Mouse (Mus musculus) CH12F3 (cell line): ENCODE measurements around the gene Ipo13.

ENCODE experiments used
- in situ Hi-C: fragments of 300-500 bp; cut with MboI; formaldehyde crosslinking; loops from 2 replicates; pipeline ENCODE4 v1.14.3; 2020; ENCODE audit warnings: low sequenced_read_pairs

Gene Ipo13

GRCm38 (mm10) chr4:117914591-117915442, at the start of gene Ipo13:
TSS of gene Ipo13 (minus strand) at chr4:117914999.
- in situ Hi-C loops = no loop called here

- in situ Hi-C loops = no loop called here
Measured at GRCm38 (mm10) chr4:117957492-117957891, 42.7 kb upstream of the Ipo13 start.

DNA sequence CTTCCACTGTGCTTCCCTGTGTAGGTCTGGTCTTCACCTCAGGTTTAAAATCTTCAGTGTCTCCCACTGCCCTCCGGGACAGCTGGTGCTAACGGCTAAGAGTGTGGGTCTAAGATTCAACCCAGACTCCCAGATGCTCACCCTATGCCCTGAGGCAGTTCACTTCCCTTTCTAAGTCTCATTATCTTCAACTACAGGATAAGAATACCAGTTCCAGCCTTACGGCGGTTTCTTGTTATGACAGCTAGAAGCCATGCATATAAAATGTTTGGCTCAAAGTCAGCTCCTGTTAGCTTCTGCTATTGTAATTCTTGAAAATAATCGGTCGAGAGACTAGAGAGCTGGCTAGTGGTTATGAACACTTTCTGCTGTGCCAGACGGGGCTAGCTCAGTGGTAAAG, 32.7 kb upstream of the Ipo13 start:
- in situ Hi-C loops = loop anchor here (25.0 kb wide), 1 partner anchor 340 kb away; the partner anchor contains the start of gene Ptprf

GRCm38 (mm10) chr4:117946639-117947305, 32.0 kb upstream of the Ipo13 start:
- in situ Hi-C loops = loop anchor here (25.0 kb wide), 1 partner anchor 341 kb away; the partner anchor contains the start of gene Ptprf

GRCm38 (mm10) chr4:117943317-117943716, 28.5 kb upstream of the Ipo13 start:
- in situ Hi-C loops = loop anchor here (25.0 kb wide), 1 partner anchor 344 kb away; the partner anchor contains the start of gene Ptprf

DNA sequence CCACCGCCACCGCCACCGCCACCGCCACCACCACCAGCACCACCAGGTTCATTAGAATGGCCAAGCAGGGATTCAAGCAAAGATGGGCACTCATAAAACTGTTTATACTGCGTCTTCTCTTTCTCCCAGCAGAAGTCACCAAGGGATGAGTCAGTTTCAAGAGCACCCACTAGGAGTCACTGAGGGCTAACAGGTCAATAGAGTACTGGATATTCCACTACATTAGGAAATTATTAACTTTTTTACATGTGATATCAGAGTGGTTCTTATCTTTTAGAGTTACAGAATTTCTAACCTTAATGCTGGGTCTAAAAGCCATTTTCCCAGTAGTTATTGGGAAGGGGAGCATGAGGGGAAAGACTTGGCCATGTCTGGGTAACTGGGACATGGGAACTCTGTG, 22.2 kb upstream of the Ipo13 start:
- in situ Hi-C loops = loop anchor here (25.0 kb wide), 1 partner anchor 350 kb away; the partner anchor contains the start of gene Ptprf

DNA sequence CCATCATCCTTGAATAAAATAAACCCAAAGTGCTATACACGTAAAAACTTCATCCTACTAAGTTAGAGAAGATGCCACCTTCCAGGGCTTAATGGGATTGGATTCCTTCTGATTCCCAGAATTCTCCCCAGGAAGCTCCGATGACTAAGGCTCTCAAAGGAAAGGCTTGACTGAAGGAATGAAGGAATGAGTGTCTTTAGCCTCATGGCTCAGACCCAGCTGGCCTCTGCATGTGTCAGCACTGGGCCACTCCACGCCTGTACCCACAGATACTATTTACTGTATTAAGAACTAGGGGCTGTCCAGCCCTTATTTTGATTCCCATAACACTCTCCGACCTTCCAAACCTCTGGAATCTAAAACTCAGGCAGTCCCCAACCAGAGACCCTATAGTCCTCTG, 19.3 kb upstream of the Ipo13 start:
- in situ Hi-C loops = loop anchor here (25.0 kb wide), 1 partner anchor 353 kb away; the partner anchor contains the start of gene Ptprf

- in situ Hi-C loops = loop anchor here (25.0 kb wide), 1 partner anchor 354 kb away; the partner anchor contains the start of gene Ptprf
Measured at GRCm38 (mm10) chr4:117933248-117933647, 18.4 kb upstream of the Ipo13 start.

DNA sequence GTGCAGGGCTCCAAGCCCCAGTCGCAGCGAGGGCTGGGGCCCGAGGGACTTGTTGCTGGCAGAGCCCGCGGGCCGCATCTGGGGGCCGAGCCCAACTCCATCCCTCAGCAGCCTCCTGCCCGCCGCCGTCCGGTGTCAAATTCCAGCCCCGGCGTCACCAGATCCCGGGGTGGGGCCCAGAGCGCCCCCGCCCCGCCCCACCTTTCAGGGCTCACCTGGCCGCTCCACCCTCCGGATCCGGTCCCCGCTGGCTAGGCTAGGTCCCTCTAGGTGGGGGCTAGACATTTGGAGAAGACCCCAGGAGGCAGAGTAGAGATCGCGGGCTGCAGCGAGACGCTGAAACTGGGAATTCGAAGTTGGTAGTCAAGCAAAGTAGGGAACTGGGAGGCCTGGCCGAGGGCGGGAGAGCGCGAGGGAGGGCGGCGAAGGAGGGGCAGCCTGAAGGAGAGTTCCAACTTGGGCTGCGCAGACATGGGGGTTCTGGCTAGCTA, 14.6 kb upstream of the Ipo13 start, which contains the start of gene Artn:
Artn (minus strand) TSS at position 373 of the 491 bp plus-strand sequence.
- in situ Hi-C loops = loop anchor here (5.0 to 25.0 kb wide), 2 partner anchors 153 to 358 kb away; partner anchors contain the start of gene Ptprf

DNA sequence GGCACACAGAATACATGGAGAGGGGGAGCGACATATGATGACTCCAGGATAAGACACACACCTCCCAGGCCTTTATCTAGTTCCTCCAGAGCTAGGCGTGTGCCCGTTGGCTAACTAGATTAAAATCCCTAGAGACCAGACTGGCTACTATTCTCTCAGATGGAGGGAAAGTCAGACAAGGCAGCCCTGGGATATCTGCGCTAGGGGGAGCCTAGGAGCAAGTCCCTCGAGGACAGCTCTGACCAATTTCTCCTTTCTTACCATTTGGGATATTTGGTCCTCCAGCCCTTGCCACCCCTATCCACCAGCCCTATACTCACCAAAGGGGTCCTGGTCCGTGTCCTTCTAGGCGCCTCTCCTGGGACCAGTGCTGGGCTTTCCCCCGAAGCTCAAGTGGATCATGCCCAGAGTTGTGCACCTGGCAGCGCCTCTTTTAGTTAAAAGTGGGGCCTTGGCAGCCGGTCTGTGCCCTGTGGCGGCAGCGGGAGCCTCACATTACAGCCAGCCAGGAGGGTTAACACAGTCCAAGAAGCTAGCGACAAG, 14.0 kb upstream of the Ipo13 start:
- in situ Hi-C loops = loop anchor here (5.0 to 25.0 kb wide), 2 partner anchors 154 to 359 kb away; partner anchors contain the start of gene Ptprf

DNA sequence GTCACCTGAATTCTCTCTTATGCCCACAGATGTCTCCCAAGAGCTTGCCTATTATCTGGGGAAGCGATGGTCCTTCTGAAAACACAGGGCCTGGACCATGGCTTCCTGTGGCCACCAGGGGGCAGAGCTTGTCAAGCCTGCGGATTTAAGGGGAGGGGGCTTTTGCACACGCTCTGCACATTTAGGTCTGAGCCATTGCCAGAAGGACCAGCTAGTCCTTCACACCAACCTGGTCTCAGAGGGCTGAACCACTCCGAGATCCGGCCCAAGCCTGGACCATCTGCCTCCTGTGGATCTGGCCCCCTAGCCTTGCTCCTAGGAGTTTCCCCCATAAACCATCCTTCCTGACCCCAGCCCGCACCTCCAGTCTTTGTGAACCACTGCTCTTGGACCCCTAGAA, 13.4 kb upstream of the Ipo13 start:
- in situ Hi-C loops = loop anchor here (5.0 to 25.0 kb wide), 2 partner anchors 154 to 359 kb away; partner anchors contain the start of gene Ptprf

- in situ Hi-C loops = loop anchor here (5.0 to 25.0 kb wide), 2 partner anchors 155 to 360 kb away; partner anchors contain the start of gene Ptprf
Measured at GRCm38 (mm10) chr4:117926545-117927482, 12.0 kb upstream of the Ipo13 start.

- in situ Hi-C loops = loop anchor here (5.0 to 25.0 kb wide), 2 partner anchors 157 to 362 kb away; partner anchors contain the start of gene Ptprf
Measured at GRCm38 (mm10) chr4:117924916-117925315, 10.1 kb upstream of the Ipo13 start.

DNA sequence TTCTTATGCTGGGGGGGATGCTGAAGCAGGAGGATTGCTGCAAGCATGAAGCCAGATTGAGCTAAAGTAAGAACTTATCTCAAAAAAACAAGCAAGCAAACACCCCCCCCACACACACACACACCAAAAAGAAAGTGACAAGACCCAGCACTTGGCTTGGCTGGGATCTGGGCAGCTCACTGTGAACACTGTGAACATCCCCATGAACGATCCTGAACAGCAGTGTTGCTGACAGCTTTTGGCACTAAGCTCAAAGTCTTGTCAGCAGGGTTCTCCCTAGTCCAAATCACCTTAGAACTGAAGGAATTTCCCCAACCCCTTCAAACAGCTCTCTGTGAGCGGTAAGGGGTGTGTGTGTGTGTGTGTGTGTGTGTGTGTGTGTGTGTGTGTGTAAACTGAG, 8.7 kb upstream of the Ipo13 start:
- in situ Hi-C loops = no loop called here

- in situ Hi-C loops = no loop called here
Measured at GRCm38 (mm10) chr4:117921358-117921757, 6.6 kb upstream of the Ipo13 start.

DNA sequence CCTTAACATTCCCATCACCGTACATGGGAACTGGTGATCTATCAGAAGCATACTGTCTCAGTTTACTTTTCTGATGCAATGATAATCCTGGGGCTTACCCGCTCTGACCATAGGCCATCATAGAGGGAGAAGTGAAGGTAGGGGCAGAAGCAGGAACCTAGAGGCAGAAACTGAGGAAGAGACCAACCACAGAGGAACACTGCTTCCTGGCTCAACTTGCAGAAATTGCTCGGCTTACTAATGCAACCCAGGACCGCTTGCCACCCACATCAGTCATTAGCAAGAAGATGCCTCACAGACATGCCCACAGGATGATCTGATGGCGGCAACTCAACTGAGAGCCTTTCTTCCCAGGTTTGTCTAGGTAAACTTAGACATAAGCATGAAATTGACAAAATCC, 4.0 kb upstream of the Ipo13 start:
- in situ Hi-C loops = no loop called here

- in situ Hi-C loops = no loop called here
Measured at GRCm38 (mm10) chr4:117918261-117918660, 3.5 kb upstream of the Ipo13 start.

DNA sequence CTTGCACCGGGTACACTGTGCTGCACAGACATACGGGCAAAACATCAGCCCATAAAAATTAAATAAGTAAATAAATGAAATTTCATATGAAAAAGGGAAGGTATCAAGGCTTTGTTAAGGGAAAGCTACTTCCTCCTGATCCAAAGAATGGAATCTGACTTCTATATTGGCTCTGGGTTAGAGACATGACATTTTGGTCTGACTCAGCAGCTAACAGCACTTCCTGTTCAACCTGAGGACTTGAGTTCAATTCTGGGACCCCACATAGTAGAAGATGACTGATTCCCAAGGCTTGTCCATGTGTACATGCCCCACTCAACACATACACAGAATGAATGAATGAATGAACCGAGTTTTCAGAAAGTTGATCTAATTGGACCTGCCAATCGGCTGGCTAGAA, 3.0 kb upstream of the Ipo13 start:
- in situ Hi-C loops = no loop called here

DNA sequence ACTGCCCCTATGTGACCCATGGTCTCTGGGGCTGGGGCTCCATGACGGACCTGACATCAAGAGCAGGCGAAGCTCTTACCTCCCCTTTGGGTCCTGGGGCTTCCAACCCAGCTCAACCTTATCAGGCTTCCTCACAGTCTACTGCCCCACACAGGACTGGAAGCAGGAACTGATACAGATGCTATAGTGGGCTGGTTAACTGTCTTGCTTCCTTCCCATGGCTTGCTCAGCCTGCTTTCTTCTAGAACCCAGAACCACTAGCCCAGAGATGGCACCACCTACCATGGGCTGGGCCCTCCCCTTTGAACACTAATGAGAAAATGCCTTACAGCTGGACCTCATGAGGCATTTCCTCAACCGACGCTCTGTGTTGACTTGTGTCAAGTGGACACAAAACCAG, 2.6 kb upstream of the Ipo13 start:
- in situ Hi-C loops = no loop called here

DNA sequence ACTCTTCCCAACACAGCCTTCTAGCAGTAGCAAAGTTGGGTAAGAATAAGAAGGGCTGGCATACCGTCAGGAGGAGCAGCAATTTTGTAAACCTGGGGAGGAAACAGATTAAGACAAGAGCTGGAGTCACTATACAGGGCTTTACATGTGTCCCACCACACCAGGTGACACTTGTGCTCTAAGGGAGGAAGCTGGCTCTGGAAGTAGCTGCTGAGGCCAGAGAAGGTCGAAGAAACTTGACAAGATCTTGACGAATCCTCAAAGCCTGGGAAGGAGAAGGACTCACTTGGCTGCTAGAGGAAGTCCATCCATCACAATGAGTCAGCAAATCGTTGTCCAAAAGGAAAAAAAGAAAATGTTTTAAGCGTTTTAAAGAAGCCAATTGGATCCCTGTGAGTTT, 1.6 kb upstream of the Ipo13 start:
- in situ Hi-C loops = no loop called here
